Mouse (Mus musculus): ENCODE measurements around the gene Esyt1. TPM values are rescaled to one million over a fixed set of nuclear protein-coding genes. Genes with fewer than 3 reads are reported as not detected.
"Not testable (repeated sequence)": the region's sequence is repeated elsewhere in the genome, so short reads cannot be mapped to it uniquely, and the experiment has no call there.

Esyt1 gene
- polyA plus RNA-seq, 1 experiment = 9.8 TPM

GRCm38 (mm10) chr10:128505974-128506373, 19.7 kb downstream of the Esyt1 start:
- DNase-seq (ENCODE audit: extremely low spot score in 1 of 2, low spot score in 1 of 2) = no peak

- DNase-seq (ENCODE audit: extremely low spot score in 1 of 2, low spot score in 1 of 2) = not testable (repeated sequence)
Measured at GRCm38 (mm10) chr10:128505371-128505667, 20.4 kb downstream of the Esyt1 start.

GRCm38 (mm10) chr10:128504641-128505370, 20.9 kb downstream of the Esyt1 start:
- DNase-seq (ENCODE audit: extremely low spot score in 1 of 2, low spot score in 1 of 2) = no peak

- no peak for DNase-seq (ENCODE audit: extremely low spot score in 1 of 2, low spot score in 1 of 2)
Measured at GRCm38 (mm10) chr10:128504012-128504411, 21.7 kb downstream of the Esyt1 start.

- DNase-seq (ENCODE audit: extremely low spot score in 1 of 2, low spot score in 1 of 2) = no peak
Measured at GRCm38 (mm10) chr10:128503532-128503931, 22.1 kb downstream of the Esyt1 start.

- DNase-seq (ENCODE audit: extremely low spot score in 1 of 2, low spot score in 1 of 2) = no peak
Measured at GRCm38 (mm10) chr10:128502341-128502740, 23.3 kb downstream of the Esyt1 start.

GRCm38 (mm10) chr10:128499116-128499671, 26.5 kb downstream of the Esyt1 start:
- DNase-seq (ENCODE audit: extremely low spot score in 1 of 2, low spot score in 1 of 2) = peak in 1 of 2 experiments; percentile 69

- DNase-seq (ENCODE audit: extremely low spot score in 1 of 2, low spot score in 1 of 2) = peak; percentile 93 to 96
Measured at GRCm38 (mm10) chr10:128498590-128498989, 27.1 kb downstream of the Esyt1 start, which contains the start of gene Myl6b. Myl6b (minus strand) TSS chr10:128498685.

GRCm38 (mm10) chr10:128497134-128497737, 28.4 kb downstream of the Esyt1 start:
- no peak for DNase-seq (ENCODE audit: extremely low spot score in 1 of 2, low spot score in 1 of 2)

- DNase-seq (ENCODE audit: extremely low spot score in 1 of 2, low spot score in 1 of 2) = no peak
Measured at GRCm38 (mm10) chr10:128496509-128497077, 29.1 kb downstream of the Esyt1 start.

GRCm38 (mm10) chr10:128495903-128496302, 29.8 kb downstream of the Esyt1 start:
- no peak for DNase-seq (ENCODE audit: extremely low spot score in 1 of 2, low spot score in 1 of 2)

GRCm38 (mm10) chr10:128495270-128495669, 30.4 kb downstream of the Esyt1 start:
- no peak for DNase-seq (ENCODE audit: extremely low spot score in 1 of 2, low spot score in 1 of 2)

- no peak for DNase-seq (ENCODE audit: extremely low spot score in 1 of 2, low spot score in 1 of 2)
Measured at GRCm38 (mm10) chr10:128494667-128495245, 30.9 kb downstream of the Esyt1 start.

GRCm38 (mm10) chr10:128493695-128494666, 31.7 kb downstream of the Esyt1 start, which contains the start of gene Myl6:
Myl6 (minus strand) TSS chr10:128494145.
- DNase-seq (ENCODE audit: extremely low spot score in 1 of 2, low spot score in 1 of 2) = peak; percentile 96 to 99

GRCm38 (mm10) chr10:128493319-128493694, 32.4 kb downstream of the Esyt1 start:
- DNase-seq (ENCODE audit: extremely low spot score in 1 of 2, low spot score in 1 of 2) = peak in 1 of 2 experiments; percentile 27

GRCm38 (mm10) chr10:128492633-128493311, 32.9 kb downstream of the Esyt1 start:
- DNase-seq (ENCODE audit: extremely low spot score in 1 of 2, low spot score in 1 of 2) = peak in 1 of 2 experiments; percentile 66

- DNase-seq (ENCODE audit: extremely low spot score in 1 of 2, low spot score in 1 of 2) = not testable (repeated sequence)
Measured at GRCm38 (mm10) chr10:128492051-128492450, 33.6 kb downstream of the Esyt1 start.

GRCm38 (mm10) chr10:128491495-128491894, 34.2 kb downstream of the Esyt1 start:
- peak in 1 of 2 experiments; percentile 41 for DNase-seq (ENCODE audit: extremely low spot score in 1 of 2, low spot score in 1 of 2)

GRCm38 (mm10) chr10:128490912-128491311, 34.8 kb downstream of the Esyt1 start:
- DNase-seq (ENCODE audit: extremely low spot score in 1 of 2, low spot score in 1 of 2) = no peak
